Mouse (Mus musculus) intestine, embryonic 14.5 days (tissue): ENCODE data around the gene Rps6kb2. TPM values are rescaled to one million over a fixed set of nuclear protein-coding genes. Genes with fewer than 3 reads are reported as not detected.
"Not testable (repeated sequence)": the region's sequence is repeated elsewhere in the genome, so short reads cannot be mapped to it uniquely, and the experiment has no call there.

Experiments
- ATAC-seq: fragments of 200-750 bp; cut with Nextera tagmentation; replicated peaks from 2 replicates; pipeline ENCODE4 v1.8.0; 2017; ENCODE audit warnings: low read depth, moderate number of reproducible peaks, moderate TSS enrichment, moderate library complexity; ENCODE audit not compliant: low FRiP score, low TSS enrichment
- DNase-seq: peaks from one replicate; pipeline ENCODE4 v3.0.0-alpha.2; 2018; ENCODE audit warnings: low spot score
- H3K27ac ChIP-seq: fragments of 300-500 bp; sonication (generic); 2 replicates; pipeline ENCODE4 v1.5.1; 2014; ENCODE audit warnings: low read depth, mild to moderate bottlenecking, control low read depth
- H3K27me3 ChIP-seq: fragments of 300-500 bp; sonication (generic); replicated peaks from 2 replicates; pipeline ENCODE4 v1.6.1; 2014; ENCODE audit warnings: low read length, control low read depth; ENCODE audit not compliant: control insufficient read depth, insufficient read depth
- H3K36me3 ChIP-seq: fragments of 300-500 bp; sonication (generic); 2 replicates; pipeline ENCODE4 v1.6.1; 2014; ENCODE audit warnings: low read length, control low read depth; ENCODE audit not compliant: control insufficient read depth, insufficient read depth
- H3K4me1 ChIP-seq: fragments of 300-500 bp; sonication (generic); replicated peaks from 2 replicates; pipeline ENCODE4 v1.6.1; 2014; ENCODE audit warnings: low read length, control low read depth, mixed read lengths; ENCODE audit not compliant: control insufficient read depth, insufficient read depth
- H3K4me2 ChIP-seq: fragments of 300-500 bp; sonication (generic); 2 replicates; pipeline ENCODE4 v1.6.1; 2014; ENCODE audit warnings: low read length
- H3K4me3 ChIP-seq: fragments of 300-500 bp; sonication (generic); 2 replicates; pipeline ENCODE4 v1.5.1; 2014; ENCODE audit warnings: low read depth, low read length, control low read depth, mixed read lengths
- H3K9ac ChIP-seq: fragments of 300-500 bp; sonication (generic); 2 replicates; pipeline ENCODE4 v1.6.1; 2014; ENCODE audit warnings: mild to moderate bottlenecking, low read length
- H3K9me3 ChIP-seq: fragments of 300-500 bp; sonication (generic); 2 replicates; pipeline ENCODE4 v1.6.1; 2016; ENCODE audit warnings: low read length, control low read depth; ENCODE audit not compliant: control insufficient read depth
- WGBS: fragments of 180-500 bp; shearing (Covaris S2); extraction: QIAGEN DNeasy Blood & Tissue Kit; methylation state at CpG from one replicate; pipeline ENCODE4 v1.1.7; 2014; 5-methylcytosine and 5-hydroxymethylcytosine counted together
- polyA plus RNA-seq: library from polyadenylated mRNA; unstranded; fragments of >200 nt; fragmentation: Nextera tagmentation; extraction: Ambion mirVana; gene quantifications from 2 replicates; pipeline ENCODE4 v1.2.1, GENCODE M21; 2014

Gene Rps6kb2
- polyA plus RNA-seq, 1 experiment from 2014 or later = 37.4 TPM

GRCm38 (mm10) chr19:4139446-4139845 is 23.7 kb downstream of the Rps6kb2 start, which contains the start of gene Gpr152:
Gene Gpr152, plus strand, starts transcription at chr19:4139787.
- H3K4me1 ChIP-seq = no peaks in the 10 kb centered on the region
- DNase-seq (no peak), ATAC-seq (no peak)
- no peaks in the 10 kb centered on the region for H3K36me3 ChIP-seq
- no peak within 1 kb of the TSS for H3K9ac ChIP-seq
- H3K27me3 ChIP-seq = no peaks in the 10 kb centered on the region
- WGBS = 71% methylated on average over 2 of the region's 2 CpGs
- H3K27ac ChIP-seq = no peak within 1 kb of the TSS
- no peaks in the 10 kb centered on the region for H3K9me3 ChIP-seq
- H3K4me2 ChIP-seq = no peak within 1 kb of the TSS
- H3K4me3 ChIP-seq = no peak within 1 kb of the TSS

- DNase-seq (no peak), ATAC-seq (no peak)
- Histone ChIP-seq H3K4me3 (no peak overlapping the region), H3K9ac (no peak overlapping the region), H3K4me2 (no peak overlapping the region), H3K4me1 (no peaks in the 10 kb centered on the region), H3K9me3 (no peaks in the 10 kb centered on the region), H3K27ac (no peak overlapping the region), H3K36me3 (0 out of 2 replicates have a peak, but pooled peaks cover 5% of the 10 kb centered on the region), H3K27me3 (no peaks in the 10 kb centered on the region)
- WGBS = 73% methylated on average over 5 of the region's 5 CpGs
Measured at GRCm38 (mm10) chr19:4137913-4138312, 25.2 kb downstream of the Rps6kb2 start.

GRCm38 (mm10) chr19:4136463-4136862 is 26.7 kb downstream of the Rps6kb2 start:
- Histone ChIP-seq H3K4me1 (no peaks in the 10 kb centered on the region), H3K4me3 (no peak overlapping the region), H3K9me3 (no peaks in the 10 kb centered on the region), H3K4me2 (no peak overlapping the region), H3K36me3 (peaks cover 19% of the 10 kb centered on the region), H3K27me3 (no peaks in the 10 kb centered on the region), H3K9ac (no peak overlapping the region), H3K27ac (no peak overlapping the region)
- DNase-seq (no peak), ATAC-seq (no peak)
- 78% methylated on average over 5 of the region's 5 CpGs for WGBS

- H3K4me3 ChIP-seq, H3K27ac ChIP-seq, H3K4me1 ChIP-seq, H3K4me2 ChIP-seq, H3K27me3 ChIP-seq, H3K9ac ChIP-seq, DNase-seq, H3K9me3 ChIP-seq: not testable (repeated sequence)
- 27% methylated on average over 8 of the region's 8 CpGs for WGBS
- peak; percentile 43; the same call in 1 of the 2 replicates for ATAC-seq
- H3K36me3 ChIP-seq = peaks cover 25% of the 10 kb centered on the region
Measured at GRCm38 (mm10) chr19:4135963-4136345, 27.2 kb downstream of the Rps6kb2 start.

- ATAC-seq, H3K27me3 ChIP-seq, DNase-seq, H3K9ac ChIP-seq, H3K27ac ChIP-seq, H3K9me3 ChIP-seq, H3K4me1 ChIP-seq, H3K4me3 ChIP-seq, H3K4me2 ChIP-seq: not testable (repeated sequence)
- peaks cover 30% of the 10 kb centered on the region for H3K36me3 ChIP-seq
- 89% methylated on average over 6 of the region's 6 CpGs for whole genome bisulfite sequencing
Measured at GRCm38 (mm10) chr19:4135229-4135962, 27.8 kb downstream of the Rps6kb2 start.

- no peaks in the 10 kb centered on the region for H3K9me3 ChIP-seq
- no peak overlapping the region for H3K9ac ChIP-seq
- no peak for DNase-seq
- 90% methylated on average over 4 of the region's 4 CpGs for WGBS
- no peak overlapping the region for H3K4me2 ChIP-seq
- H3K4me1 ChIP-seq = no peaks in the 10 kb centered on the region
- H3K36me3 ChIP-seq = peaks cover 38% of the 10 kb centered on the region
- no peak overlapping the region for H3K27ac ChIP-seq
- no peaks in the 10 kb centered on the region for H3K27me3 ChIP-seq
- no peak overlapping the region for H3K4me3 ChIP-seq
- ATAC-seq = no peak
Measured at GRCm38 (mm10) chr19:4134354-4134753, 28.8 kb downstream of the Rps6kb2 start.

GRCm38 (mm10) chr19:4131768-4132167 is 31.4 kb downstream of the Rps6kb2 start:
- WGBS = 90% methylated on average over 2 of the region's 2 CpGs
- Histone ChIP-seq H3K36me3 (peaks cover 52% of the 10 kb centered on the region), H3K27me3 (no peaks in the 10 kb centered on the region), H3K4me2 (no peak overlapping the region), H3K27ac (no peak overlapping the region), H3K9me3 (no peaks in the 10 kb centered on the region), H3K4me1 (peaks cover 5% of the 10 kb centered on the region), H3K9ac (no peak overlapping the region), H3K4me3 (no peak overlapping the region)
- ATAC-seq (no peak), DNase-seq (no peak)

GRCm38 (mm10) chr19:4131075-4131474 is 32.1 kb downstream of the Rps6kb2 start:
- H3K9me3 ChIP-seq = no peaks in the 10 kb centered on the region
- no peak for DNase-seq
- 94% methylated on average over 5 of the region's 5 CpGs for WGBS
- no peak overlapping the region for H3K4me2 ChIP-seq
- no peak overlapping the region for H3K4me3 ChIP-seq
- no peak overlapping the region for H3K27ac ChIP-seq
- H3K4me1 ChIP-seq = peaks cover 7% of the 10 kb centered on the region
- H3K27me3 ChIP-seq = no peaks in the 10 kb centered on the region
- peaks cover 52% of the 10 kb centered on the region for H3K36me3 ChIP-seq
- no peak overlapping the region for H3K9ac ChIP-seq
- no peak for ATAC-seq

GRCm38 (mm10) chr19:4130106-4130505 is 33.0 kb downstream of the Rps6kb2 start:
- H3K9ac ChIP-seq = no peak overlapping the region
- ATAC-seq (no peak), DNase-seq (no peak)
- no peaks in the 10 kb centered on the region for H3K27me3 ChIP-seq
- no peak overlapping the region for H3K27ac ChIP-seq
- WGBS = 86% methylated on average over 4 of the region's 4 CpGs
- H3K4me3 ChIP-seq = no peak overlapping the region
- no peaks in the 10 kb centered on the region for H3K9me3 ChIP-seq
- peaks cover 8% of the 10 kb centered on the region for H3K4me1 ChIP-seq
- H3K36me3 ChIP-seq = peaks cover 52% of the 10 kb centered on the region
- H3K4me2 ChIP-seq = no peak overlapping the region
